ENCODE assay signal across 8 mouse cellular contexts in the genomic region with DNA sequence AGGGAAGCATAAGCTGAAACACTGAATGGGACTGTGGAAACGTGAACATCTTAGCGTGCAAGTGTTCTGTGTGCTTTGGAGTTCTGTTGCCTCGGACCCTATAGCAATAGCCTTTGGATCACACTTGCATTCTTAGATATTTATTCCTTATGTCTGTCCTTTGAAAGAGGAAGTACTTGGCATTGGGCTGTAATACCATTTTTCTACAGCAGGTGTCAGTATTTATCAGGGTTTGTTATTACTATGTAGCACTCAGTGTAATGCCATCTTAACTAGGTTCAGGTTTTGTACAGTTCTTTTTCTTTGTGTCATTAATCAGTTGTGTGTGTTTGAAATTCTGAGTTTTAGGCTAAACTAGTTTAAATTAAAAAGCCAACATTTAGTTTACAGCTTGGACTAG. TPM values are rescaled to one million over a fixed set of nuclear protein-coding genes. Genes with fewer than 3 reads are reported as not detected.
DNase-seq lines count a peak whose midpoint lies in the region; ATAC-seq lines count a peak whose summit lies in the region.
"Had no signal": no experiment of that assay in that cellular context is flagged by ENCODE, and none has a peak within 500 bp of the region (broad histone marks: within the 10 kb centered on the region; RNA-seq: fewer than 3 reads in every experiment).

No protein-coding gene starts in this region.

- H3K4me3 ChIP-seq in kidney, embryonic 16.5 days (ENCODE audit: low read length), result no peak overlapping the region
- H3K4me3 ChIP-seq: megakaryocyte, embryonic 14.5 days had no signal

- H3K36me3 ChIP-seq in kidney, embryonic 16.5 days (ENCODE audit: insufficient read depth, low read length), result 0 out of 2 replicates have a peak, but pooled peaks cover 2% of the 10 kb centered on the region

- no peak for DNase-seq in kidney, postnatal 4 days
- peak; percentile 49 to 52 for DNase-seq in B cell, adult 2 months
- peak; percentile 56 for DNase-seq in ES-CJ7 (ENCODE audit: low read depth, low spot score)
- peak; percentile 87 for DNase-seq in retina, embryonic 14.5 days (ENCODE audit: low spot score)
- DNase-seq in adrenal gland, postnatal 4 days (ENCODE audit: low spot score in 2 of 2), result no peak

- no peak overlapping the region for H3K9ac ChIP-seq in kidney, embryonic 16.5 days (replicated peaks; ENCODE audit: low read length)

- H3K27ac ChIP-seq in kidney, embryonic 16.5 days (ENCODE audit: low read length), result no peak overlapping the region

- no peak overlapping the region for H3K4me2 ChIP-seq in kidney, embryonic 16.5 days (replicated peaks; ENCODE audit: low read depth, low read length)

- 0 out of 2 replicates have a peak, but pooled peaks have one; percentile 19 for ATAC-seq in kidney, embryonic 16.5 days (ENCODE audit: low FRiP score, low TSS enrichment)
- ATAC-seq in erythroblast, adult 5-6 weeks (replicated peaks; ENCODE audit: low FRiP score, poor library complexity, severe bottlenecking), result peak; percentile 86

- no peaks in the 10 kb centered on the region; the same call in 1 of the 2 replicates for H3K27me3 ChIP-seq in kidney, embryonic 16.5 days (ENCODE audit: insufficient read depth, low read length)
- H3K27me3 ChIP-seq: megakaryocyte, embryonic 14.5 days had no signal

- no peaks in the 10 kb centered on the region for H3K4me1 ChIP-seq in kidney, embryonic 16.5 days (ENCODE audit: insufficient read depth, low read length)
- H3K4me1 ChIP-seq: megakaryocyte, embryonic 14.5 days had no signal

- WGBS in kidney, embryonic 16.5 days, result 48% methylated on average over 3 of the region's 3 CpGs

- no peaks in the 10 kb centered on the region for H3K9me3 ChIP-seq in kidney, embryonic 16.5 days (ENCODE audit: low read length)
- H3K9me3 ChIP-seq: megakaryocyte, embryonic 14.5 days had no signal

RNA-seq across cellular contexts. Expression of gene Hprt, which starts 18.1 kb away (rescaled TPM):
- 151 and 155 TPM in 2 replicates for polyA plus RNA-seq in kidney, embryonic 16.5 days (2015; fragmentation: Nextera tagmentation; extraction: Ambion mirVana)
- 112 and 116 TPM in 2 replicates for total RNA-seq in erythroblast, adult 5-6 weeks (2015; ENCODE audit: low replicate concordance)
- 83.4 and 84.2 TPM in 2 replicates for total RNA-seq in erythroblast, adult 5-6 weeks (2017; ENCODE audit: low replicate concordance)
- total RNA-seq in adrenal gland, postnatal 4 days (2021), result 10 to 100 TPM; 70.3 to 94.6 TPM

Comparison
In these comparisons a context has a peak if more than half of its experiments do, and no peak if none do; other contexts are left out.
1. DNase-seq: peak in B cell, adult 2 months (2 of 2), ES-CJ7 (single experiment) and retina, embryonic 14.5 days (single experiment); none in kidney, postnatal 4 days (0 of 2) and adrenal gland, postnatal 4 days (0 of 2).